Mouse (Mus musculus): Measurements from ENCODE around the gene Dlx1. TPM values are rescaled to one million over a fixed set of nuclear protein-coding genes. Genes with fewer than 3 reads are reported as not detected.
A peak's percentile ranks its signal among the peaks of the same experiment; 100 is the strongest.

Gene Dlx1
- 0.12 and 0.25 TPM in 2 replicates for total RNA-seq (2017)

DNA sequence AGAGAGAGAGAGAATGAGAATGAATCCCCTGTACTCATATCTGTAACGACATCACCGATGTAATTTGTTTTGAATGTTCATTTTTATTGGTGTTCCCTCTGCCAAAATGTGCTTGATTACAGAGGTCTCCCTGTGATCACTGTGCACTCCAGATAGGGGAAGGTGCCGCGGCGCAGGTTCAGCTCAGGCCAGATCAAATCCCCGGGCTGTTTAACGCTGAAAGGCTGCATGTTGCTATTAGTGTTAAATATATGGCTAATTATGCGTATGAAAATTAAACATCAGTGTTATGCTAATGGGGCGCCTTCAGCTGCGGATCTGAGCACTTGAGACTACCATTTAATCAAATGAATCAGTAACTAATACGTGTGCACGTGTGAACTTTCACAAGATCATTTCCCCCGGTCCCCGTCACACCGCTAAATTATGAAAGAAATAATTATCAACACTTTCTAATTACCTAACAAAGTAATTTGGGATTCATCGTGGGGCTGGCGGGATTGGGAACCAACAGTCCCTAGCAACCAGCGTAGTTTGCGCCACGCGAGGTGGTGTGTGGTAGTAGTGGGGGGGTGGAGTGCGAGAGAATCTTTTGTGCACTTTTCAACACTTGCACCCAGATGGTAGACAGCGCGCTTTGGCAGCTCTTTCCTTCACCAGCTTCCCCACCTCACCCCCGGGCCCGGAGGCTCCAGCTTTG is at the start of gene Dlx1:
Gene Dlx1 (plus strand): TSS at position 100 of the 700 bp plus-strand sequence.
- ATAC-seq (ENCODE audit: extremely low read depth, insufficient number of reproducible peaks, low FRiP score, poor library complexity, severe bottlenecking) = no peak

DNA sequence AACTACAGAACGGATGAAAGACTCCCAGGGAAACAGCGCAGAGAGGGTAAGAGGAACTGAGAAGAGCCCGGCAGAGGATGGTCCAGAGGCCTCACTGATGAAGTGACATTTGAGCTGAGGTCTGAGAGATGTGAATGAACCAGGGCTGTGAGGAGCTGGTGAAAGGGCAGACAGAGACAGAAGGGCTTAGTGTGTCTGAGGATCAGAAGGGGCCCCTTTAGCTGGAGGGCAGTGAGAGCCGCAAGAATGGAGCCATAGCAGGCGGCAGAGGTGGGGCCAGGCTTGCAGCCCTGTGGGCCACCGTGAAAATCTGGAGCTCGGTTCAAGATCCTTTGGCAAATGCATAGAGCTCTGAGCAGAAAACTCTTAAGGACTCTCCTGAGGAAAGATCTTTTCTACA is 48.0 kb upstream of the Dlx1 start:
- no peak for ATAC-seq (ENCODE audit: extremely low read depth, insufficient number of reproducible peaks, low FRiP score, poor library complexity, severe bottlenecking)

DNA sequence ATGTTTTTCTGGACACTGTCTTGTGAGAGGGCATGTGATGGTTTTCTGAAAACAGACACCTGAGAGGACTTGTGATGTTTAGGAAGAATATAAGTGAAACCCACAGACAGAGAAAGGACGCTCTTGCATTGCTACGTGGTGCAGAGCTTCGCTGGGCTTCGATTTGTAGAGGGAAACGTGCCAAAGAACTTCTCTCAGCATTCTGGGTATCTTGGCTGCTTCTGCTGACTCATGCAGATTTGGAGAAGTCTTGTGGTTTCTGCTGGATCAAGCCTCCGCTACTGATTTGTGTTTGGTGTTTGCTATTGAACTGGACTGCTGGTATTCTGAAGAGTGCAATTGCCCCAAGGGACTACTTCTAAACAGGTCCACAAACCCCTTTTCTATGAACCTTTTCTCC is 46.1 kb upstream of the Dlx1 start:
- no peak for ATAC-seq (ENCODE audit: extremely low read depth, insufficient number of reproducible peaks, low FRiP score, poor library complexity, severe bottlenecking)

DNA sequence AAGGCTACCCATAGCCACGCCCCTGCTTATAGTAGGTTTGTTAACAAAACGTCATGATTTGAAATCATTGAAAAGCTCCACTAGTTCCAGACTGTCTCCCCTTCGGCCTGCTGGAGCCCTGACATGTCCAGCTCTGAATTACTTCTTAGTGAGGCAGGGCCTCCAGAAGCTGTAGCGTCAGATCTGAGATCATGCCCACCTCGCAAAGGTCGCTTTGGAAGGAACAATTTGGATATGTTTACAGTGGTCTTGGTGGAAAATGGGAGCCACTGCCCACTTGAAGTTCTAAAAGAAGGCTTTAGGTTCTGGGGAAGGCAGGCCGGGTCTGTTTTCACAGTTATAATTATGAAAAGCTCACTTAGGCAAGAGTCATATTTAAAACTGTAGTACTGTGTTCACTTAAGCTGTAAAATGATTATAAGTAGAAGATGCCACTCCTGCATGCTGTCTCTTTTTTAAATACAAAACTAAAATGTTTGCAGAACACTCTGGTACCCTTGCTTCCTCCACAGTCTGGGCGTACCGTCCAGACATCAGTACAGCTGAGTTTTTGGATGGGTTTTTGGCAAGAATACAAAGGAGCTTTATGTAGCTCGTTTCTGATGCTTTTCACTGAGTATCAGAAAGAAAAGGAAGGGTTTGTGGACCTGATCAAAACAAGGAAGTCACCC is 44.7 kb upstream of the Dlx1 start:
- ATAC-seq (ENCODE audit: extremely low read depth, insufficient number of reproducible peaks, low FRiP score, poor library complexity, severe bottlenecking) = no peak

DNA sequence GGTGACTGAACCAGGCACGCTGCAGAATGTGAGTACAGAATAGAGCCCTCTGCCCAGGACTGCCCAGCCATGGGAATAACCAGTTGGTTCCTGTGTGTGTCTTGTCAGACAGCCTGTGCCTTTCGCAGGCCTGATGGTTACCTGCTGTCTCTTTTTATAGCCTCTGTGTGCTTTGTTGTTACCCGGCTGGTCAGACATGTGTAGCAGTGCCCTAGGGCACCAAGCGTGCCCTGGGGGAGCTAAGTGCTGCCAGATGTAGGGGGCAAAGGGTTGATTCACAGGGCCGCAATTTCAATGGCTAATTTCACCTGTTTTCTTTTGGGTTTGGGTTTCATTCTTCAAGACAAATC is 44.2 kb upstream of the Dlx1 start:
- no peak for ATAC-seq (ENCODE audit: extremely low read depth, insufficient number of reproducible peaks, low FRiP score, poor library complexity, severe bottlenecking)

DNA sequence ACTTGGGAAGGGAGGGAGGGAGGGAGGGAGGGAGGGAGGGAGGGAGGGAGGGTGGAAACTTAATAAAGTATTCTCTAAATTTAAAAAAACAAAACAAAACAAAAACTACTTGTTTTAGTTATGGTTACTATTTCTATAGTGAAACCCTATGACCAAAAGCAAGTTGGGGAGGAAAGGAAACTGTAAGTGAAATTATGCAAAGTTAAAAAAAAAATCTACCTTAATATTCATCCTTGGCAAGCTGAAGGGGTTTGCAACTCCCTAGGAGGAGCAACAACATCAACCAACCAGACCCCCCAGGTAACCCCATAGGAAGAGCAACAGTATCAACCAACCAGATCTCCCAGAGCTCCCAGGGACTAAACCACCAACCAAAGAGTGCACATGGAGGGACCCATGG is 36.6 kb upstream of the Dlx1 start:
- no peak for ATAC-seq (ENCODE audit: extremely low read depth, insufficient number of reproducible peaks, low FRiP score, poor library complexity, severe bottlenecking)

DNA sequence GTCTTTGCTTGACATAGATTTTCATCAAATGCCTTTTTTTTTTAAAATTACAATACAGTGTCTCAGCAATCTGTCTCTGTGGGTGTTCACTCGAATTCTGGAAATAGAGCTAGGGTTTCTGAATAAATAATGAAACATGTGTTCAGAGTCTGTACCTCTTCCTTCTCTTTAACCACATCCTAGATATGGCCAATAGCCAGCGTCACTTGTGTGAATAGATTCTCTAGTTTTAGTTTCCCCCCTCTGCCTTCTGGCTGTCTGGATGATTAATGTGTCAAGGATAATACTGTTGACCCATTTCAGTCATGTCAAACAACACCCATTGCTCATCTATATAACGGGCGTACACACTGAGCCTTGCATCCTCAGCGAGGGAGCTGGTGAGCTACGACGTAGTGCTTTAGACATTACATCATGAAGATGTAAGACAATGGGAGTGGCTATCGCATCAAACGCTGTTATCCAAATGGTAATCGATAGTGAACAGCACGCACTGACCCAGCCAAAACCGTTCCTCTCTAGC is 34.7 kb upstream of the Dlx1 start:
- ATAC-seq (ENCODE audit: extremely low read depth, insufficient number of reproducible peaks, low FRiP score, poor library complexity, severe bottlenecking) = no peak

DNA sequence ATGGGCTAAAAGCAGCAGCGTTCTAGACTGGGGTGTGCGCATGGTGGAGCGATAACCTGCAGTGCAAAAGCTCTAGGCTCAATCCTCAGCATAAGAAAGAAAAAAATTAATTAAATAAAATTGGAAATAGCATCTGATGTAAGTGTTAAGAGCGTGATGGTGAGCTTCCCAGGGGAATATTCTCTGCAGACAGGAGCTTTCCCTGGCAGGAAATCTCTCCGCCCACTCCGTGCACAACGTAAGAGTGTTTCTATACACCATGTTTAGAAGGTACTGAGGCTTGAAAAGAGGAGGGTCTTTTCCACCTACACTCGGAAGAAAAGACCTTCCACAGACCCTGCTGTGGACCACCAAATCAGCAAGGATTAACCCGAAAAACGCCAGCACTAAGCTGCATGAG is 33.4 kb upstream of the Dlx1 start:
- no peak for ATAC-seq (ENCODE audit: extremely low read depth, insufficient number of reproducible peaks, low FRiP score, poor library complexity, severe bottlenecking)

DNA sequence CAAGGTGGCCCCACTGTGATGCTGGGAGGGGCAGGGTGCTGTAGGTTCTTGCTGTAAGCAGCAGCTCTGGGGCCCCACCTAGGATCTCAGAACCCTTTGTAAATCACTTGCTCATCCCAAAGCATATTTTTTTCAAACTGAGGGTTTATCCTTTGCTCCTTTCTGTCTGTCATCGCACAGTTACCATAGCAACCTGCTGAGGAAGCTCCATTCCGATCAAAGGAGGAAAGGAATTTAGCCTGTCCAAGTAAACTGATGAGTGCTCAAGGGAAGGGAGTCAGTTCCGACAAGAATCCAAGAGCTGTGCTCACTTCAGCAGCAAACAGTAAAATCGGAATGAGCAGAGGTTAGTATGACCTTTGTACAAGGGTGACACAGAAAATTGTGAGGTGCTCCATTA is 32.9 kb upstream of the Dlx1 start:
- no peak for ATAC-seq (ENCODE audit: extremely low read depth, insufficient number of reproducible peaks, low FRiP score, poor library complexity, severe bottlenecking)

DNA sequence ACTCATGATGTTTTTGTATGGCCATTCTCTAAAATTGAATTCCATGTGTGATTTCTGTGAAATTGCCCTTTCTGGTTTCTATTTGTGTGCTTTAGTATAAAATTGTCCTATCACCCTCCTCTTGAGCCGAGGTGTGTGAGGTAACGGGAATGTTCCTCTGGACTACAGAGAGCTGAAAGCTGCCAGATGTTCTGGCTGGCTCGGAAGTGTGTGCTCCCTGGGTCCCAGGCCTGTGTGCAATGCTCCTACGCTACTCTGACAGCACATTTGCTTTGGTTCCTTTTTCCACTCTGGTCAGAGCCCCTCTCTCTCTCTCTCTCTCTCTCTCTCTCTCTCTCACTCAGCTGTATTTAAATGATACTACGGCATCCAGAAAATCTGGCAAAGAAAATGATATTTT is 30.7 kb upstream of the Dlx1 start:
- no peak for ATAC-seq (ENCODE audit: extremely low read depth, insufficient number of reproducible peaks, low FRiP score, poor library complexity, severe bottlenecking)

DNA sequence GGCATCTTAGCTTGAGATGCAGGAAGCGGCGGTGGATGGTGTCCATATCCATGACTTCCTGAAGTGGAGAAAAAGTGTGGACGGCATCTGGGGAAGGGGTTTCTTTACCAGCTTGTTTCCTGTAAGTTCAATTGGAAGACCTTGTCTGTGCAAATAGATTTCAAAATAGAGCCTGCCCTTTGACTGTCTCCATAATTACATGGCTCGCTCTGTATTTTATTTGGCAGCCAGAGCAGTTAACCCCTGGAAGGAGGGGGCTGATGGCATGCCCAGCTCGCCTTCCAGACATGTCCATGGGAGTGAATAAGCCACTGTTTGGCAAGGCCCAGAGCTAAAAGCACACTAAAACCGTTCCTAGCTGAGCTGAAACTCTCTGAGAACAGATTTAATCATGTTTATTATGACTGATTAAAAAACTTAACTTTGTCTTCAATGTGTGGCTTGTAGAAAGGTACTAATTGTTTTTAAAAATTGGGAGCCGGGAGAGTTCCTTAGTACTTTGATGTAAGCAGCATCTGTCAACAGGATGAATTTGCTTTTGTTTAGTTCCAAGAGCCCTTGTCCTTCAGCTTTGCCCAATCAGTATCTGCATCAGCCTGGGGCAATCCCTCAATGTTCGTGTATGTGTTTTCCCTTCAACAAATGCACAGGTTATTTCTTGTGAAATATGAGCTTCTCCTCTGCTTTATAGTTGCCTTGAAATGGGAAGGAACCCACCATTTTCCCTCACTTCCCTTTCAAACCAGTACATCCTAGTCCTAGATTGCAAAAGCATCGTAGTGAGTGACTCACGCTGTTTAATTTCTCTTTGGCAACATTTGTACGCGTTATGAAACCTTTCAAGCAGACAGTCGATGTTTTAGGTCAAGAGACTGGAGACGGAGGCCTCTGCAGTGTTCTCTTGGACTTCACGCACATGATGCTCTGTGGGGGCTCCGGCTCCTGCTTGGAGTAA is 28.4 kb upstream of the Dlx1 start:
- ATAC-seq (ENCODE audit: extremely low read depth, insufficient number of reproducible peaks, low FRiP score, poor library complexity, severe bottlenecking) = peak; percentile 58; the same call in 1 of the 2 replicates

DNA sequence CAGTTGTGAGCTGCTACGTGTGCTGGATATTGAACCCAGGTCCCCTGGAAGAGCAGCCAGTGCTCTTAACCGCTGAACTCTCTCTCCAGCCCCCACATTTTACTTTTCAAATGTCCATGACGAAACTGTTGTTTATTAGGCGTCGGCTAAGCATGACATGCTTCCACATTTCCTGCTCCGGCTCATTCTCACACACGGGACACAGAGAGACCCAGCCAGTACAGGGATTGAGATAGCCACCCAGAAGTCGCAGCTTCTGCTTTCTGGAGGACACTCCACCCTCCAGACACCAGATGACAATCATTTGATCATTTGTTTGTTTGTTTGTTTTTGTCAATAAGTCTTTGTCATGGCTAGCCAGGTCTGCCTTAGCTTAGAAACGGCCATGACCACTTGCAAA is 23.1 kb upstream of the Dlx1 start:
- no peak for ATAC-seq (ENCODE audit: extremely low read depth, insufficient number of reproducible peaks, low FRiP score, poor library complexity, severe bottlenecking)

DNA sequence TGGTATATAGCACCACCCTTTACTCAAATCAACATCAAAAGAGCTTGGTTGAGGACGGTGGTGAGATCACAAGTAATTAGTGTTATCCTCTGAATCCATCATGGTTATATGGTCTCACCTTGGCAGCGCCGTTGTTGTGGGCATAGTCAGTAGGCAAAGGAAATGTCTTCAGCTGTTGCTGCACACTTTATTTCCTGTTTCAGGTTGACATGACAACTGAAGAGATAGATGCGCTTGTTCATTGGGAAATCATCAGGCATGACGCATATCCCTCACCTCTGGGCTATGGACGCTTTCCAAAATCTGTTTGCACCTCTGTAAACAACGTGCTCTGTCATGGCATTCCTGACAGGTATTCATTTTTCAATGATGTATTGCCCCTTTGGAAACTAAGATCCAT is 16.7 kb upstream of the Dlx1 start:
- ATAC-seq (ENCODE audit: extremely low read depth, insufficient number of reproducible peaks, low FRiP score, poor library complexity, severe bottlenecking) = peak; percentile 53; the same call in 1 of the 2 replicates

DNA sequence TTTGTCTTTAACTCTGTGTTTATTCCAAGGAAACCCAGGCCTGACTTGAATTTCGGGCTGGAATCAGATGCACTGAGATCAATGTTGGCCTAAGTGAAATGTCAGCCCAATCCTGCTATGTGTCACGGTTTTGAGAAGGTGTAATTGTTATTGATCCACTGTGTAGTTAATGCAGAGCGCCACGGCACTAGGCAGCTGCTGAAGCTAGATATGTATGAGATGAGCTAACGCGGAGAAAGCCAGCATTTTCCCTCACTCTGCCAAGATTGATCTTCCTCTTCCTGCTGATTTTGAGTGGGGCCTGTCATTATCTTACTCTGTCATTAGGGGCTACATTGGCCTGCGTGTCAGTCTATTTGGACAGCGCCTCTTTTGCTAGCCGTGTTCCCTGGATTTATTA is 15.6 kb upstream of the Dlx1 start:
- no peak for ATAC-seq (ENCODE audit: extremely low read depth, insufficient number of reproducible peaks, low FRiP score, poor library complexity, severe bottlenecking)

DNA sequence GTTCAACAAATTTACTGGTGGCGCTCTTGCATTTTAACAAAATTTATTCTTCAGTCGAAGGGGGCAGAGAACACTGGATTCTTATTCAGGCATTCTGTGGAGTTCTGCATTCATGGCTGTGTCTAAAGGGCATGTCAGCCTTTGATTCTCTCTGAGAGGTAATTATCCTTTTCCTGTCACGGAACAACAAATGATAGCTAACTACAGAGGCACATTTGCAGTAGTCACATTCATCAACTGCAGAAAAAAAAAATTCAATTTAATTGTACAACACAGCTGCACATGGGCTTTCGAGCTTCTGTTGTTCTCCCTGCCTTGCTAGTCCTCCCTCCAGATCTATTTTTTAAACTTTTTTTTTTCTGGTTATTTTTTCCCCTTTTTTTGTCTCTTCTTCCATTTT is 10.9 kb upstream of the Dlx1 start:
- ATAC-seq (ENCODE audit: extremely low read depth, insufficient number of reproducible peaks, low FRiP score, poor library complexity, severe bottlenecking) = no peak

DNA sequence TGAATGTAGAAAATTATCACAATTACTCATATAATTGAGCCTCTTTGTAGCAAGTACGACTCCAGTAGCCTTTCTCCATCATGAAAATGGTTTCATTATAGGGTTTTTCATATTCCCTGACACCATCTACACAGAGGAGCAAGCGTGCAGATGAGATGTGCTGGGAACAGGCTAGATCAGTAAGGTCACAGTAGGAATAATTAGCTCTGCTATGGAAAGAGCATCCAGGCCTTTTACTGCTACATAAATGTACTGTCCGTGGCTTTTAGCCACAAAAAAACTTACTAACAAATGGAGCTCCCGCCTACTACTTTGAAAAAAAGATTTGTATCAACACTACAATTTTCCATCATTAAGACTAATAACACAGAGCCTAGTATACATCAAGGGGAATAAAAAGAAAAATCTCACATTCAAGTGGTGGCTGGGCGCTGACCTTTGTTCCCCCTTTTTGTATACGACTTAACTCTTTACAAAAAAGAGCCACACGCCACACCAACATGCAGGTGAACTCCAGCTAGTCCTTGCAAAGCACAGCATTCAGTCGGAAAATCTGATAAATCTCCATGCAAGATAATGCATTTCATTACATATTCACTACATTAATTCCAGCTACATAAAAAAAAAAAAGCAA is 10.3 kb upstream of the Dlx1 start:
- ATAC-seq (ENCODE audit: extremely low read depth, insufficient number of reproducible peaks, low FRiP score, poor library complexity, severe bottlenecking) = no peak

DNA sequence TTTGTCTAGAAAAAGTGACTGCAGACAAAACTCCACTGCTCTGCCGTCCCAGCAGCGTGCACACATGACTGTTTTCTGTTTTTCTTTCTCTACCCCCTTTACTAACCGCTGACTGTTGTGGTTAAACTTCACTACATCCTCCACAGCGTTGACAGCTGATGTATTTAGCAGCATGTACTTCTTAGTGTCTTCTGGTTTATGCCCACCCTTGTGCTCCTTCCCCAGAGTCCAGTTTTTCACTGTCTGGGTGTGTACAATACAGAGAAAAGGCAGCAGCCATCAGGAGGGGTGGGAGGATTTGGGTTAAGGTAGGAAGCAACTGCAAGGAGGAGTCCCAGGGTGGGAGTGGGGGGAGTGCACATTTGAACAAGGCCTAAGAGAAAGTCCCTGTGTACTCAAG is 5.0 kb upstream of the Dlx1 start:
- ATAC-seq (ENCODE audit: extremely low read depth, insufficient number of reproducible peaks, low FRiP score, poor library complexity, severe bottlenecking) = no peak

DNA sequence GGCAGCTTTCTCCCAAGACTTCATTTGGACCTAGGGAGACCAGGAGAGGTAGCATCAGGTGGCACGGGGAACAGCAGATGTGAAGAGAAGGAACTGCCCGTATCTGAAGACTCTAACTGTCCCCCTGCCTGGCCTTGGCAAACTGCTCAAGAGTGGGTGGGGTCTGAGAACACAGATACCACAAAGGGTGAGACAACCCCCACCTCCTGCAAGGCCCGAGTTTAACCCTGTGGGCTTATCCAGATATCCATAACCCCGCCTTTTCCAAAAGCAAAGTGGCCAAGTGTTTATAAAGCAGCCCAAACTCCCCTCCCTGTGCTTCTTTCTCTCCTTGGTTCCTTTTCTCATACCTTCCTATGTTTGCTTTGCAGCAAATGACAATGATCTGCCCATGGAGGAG is 4.5 kb upstream of the Dlx1 start:
- ATAC-seq (ENCODE audit: extremely low read depth, insufficient number of reproducible peaks, low FRiP score, poor library complexity, severe bottlenecking) = no peak

DNA sequence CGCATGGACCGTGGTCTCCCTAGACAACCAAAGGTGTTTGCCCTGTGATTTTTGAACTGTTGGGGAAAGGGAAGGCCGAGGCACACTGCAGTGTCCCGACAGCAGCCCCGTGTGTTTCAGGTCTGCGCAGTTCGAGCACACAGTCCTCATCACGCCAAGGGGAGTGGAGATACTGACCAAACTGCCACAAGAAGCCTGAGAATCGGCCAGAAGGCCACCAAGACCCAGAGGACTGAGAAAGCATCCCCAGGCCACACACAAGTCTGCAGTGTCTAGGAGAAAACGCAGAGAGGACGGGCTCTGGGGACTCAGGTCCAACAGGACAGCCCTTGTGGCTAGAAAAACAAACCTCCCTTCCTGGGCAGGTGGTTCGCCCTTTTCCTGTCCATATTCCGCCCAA is 3.1 kb upstream of the Dlx1 start:
- ATAC-seq (ENCODE audit: extremely low read depth, insufficient number of reproducible peaks, low FRiP score, poor library complexity, severe bottlenecking) = no peak
